Mouse (Mus musculus) heart, postnatal 0 days (tissue): Measurements from ENCODE around the gene Rpl27. TPM values are rescaled to one million over a fixed set of nuclear protein-coding genes. Genes with fewer than 3 reads are reported as not detected.
"Not testable (repeated sequence)": the region's sequence is repeated elsewhere in the genome, so short reads cannot be mapped to it uniquely, and the experiment has no call there.

Experiments used
- ATAC-seq: fragments of 200-750 bp; cut with Nextera tagmentation; 2 replicates; pipeline ENCODE4 v1.8.0; 2017; ENCODE audit warnings: low read depth, moderate number of reproducible peaks, moderate library complexity; ENCODE audit not compliant: insufficient read depth
- DNase-seq: peaks from one replicate; pipeline ENCODE4 v3.0.0-alpha.2; 2016; ENCODE audit warnings: low spot score
- H3K27ac ChIP-seq: fragments of 300-500 bp; sonication (generic); 2 replicates; pipeline ENCODE4 v1.5.1; 2014; ENCODE audit warnings: low read depth, mild to moderate bottlenecking
- H3K27me3 ChIP-seq: fragments of 300-500 bp; sonication (generic); 2 replicates; pipeline ENCODE4 v1.6.1; 2014; ENCODE audit warnings: low read length, mixed read lengths; ENCODE audit not compliant: control insufficient read depth, insufficient read depth
- H3K36me3 ChIP-seq: fragments of 300-500 bp; sonication (generic); replicated peaks from 2 replicates; pipeline ENCODE4 v1.6.1; 2014; ENCODE audit warnings: low read length, mixed read lengths; ENCODE audit not compliant: control insufficient read depth, insufficient read depth
- H3K4me1 ChIP-seq: fragments of 300-500 bp; sonication (generic); 2 replicates; pipeline ENCODE4 v1.6.1; 2014; ENCODE audit warnings: antibody characterized with exemption; ENCODE audit not compliant: control insufficient read depth, insufficient read depth
- H3K4me2 ChIP-seq: fragments of 300-500 bp; sonication (generic); 2 replicates; pipeline ENCODE4 v1.6.1; 2014; ENCODE audit warnings: low read depth, mild to moderate bottlenecking, low read length, moderate library complexity
- H3K4me3 ChIP-seq: fragments of 300-500 bp; sonication (generic); 2 replicates; pipeline ENCODE4 v1.5.1; 2014; ENCODE audit warnings: low read depth, low read length
- H3K9ac ChIP-seq: fragments of 300-500 bp; sonication (generic); replicated peaks from 2 replicates; pipeline ENCODE4 v1.6.1; 2014; ENCODE audit warnings: low read depth, low read length, mixed read lengths
- H3K9me3 ChIP-seq: fragments of 300-500 bp; sonication (generic); replicated peaks from 2 replicates; pipeline ENCODE4 v1.6.1; 2016; ENCODE audit warnings: low read length; ENCODE audit not compliant: control insufficient read depth
- CTCF ChIP-seq: IDR thresholded peaks from 2 replicates; pipeline ENCODE4 v1.5.1; 2016; ENCODE audit warnings: antibody characterized with exemption, control low read depth, low read depth
- EP300 ChIP-seq: IDR thresholded peaks from 2 replicates; pipeline ENCODE4 v1.6.1; 2016; ENCODE audit warnings: antibody characterized with exemption, low read depth
- WGBS: fragments of 180-500 bp; shearing (Covaris S2); extraction: QIAGEN DNeasy Blood & Tissue Kit; methylation state at CpG from one replicate; pipeline ENCODE4 v1.1.7; 2014; 5-methylcytosine and 5-hydroxymethylcytosine counted together
- polyA plus RNA-seq: library from polyadenylated mRNA; unstranded; fragments of >200 nt; fragmentation: Nextera tagmentation; extraction: Ambion mirVana; gene quantifications from 2 replicates; pipeline ENCODE4 v1.2.1, GENCODE M21; 2015
- total RNA-seq: library from RNA; depleted of rRNA; stranded (reverse); fragments of >200 nt; gene quantifications from 2 replicates; pipeline ENCODE4 v1.2.3, GENCODE M21; 2014; ENCODE audit warnings: low replicate concordance

Rpl27 gene
- total and polyA plus RNA-seq, 2 experiments from 2014 or later, result 248 to 796 TPM

GRCm38 (mm10) chr11:101442760-101443159 lies 662 bp downstream of the Rpl27 start:
- Histone ChIP-seq H3K4me2 (peak overlapping the region; percentile 71), H3K9ac (peak overlapping the region; percentile 95), H3K27me3 (no peaks in the 10 kb centered on the region), H3K27ac (peak overlapping the region; percentile 91), H3K36me3 (peaks cover 22% of the 10 kb centered on the region), H3K9me3 (no peaks in the 10 kb centered on the region), H3K4me3 (peak overlapping the region; percentile 84), H3K4me1 (no peaks in the 10 kb centered on the region)
- under 1% methylated on average over 14 of the region's 14 CpGs for WGBS
- ATAC-seq (0 out of 2 replicates have a peak, but pooled peaks have one; percentile 0), DNase-seq (no peak)
- TF ChIP-seq CTCF (no peak), EP300 (no peak)

DNA sequence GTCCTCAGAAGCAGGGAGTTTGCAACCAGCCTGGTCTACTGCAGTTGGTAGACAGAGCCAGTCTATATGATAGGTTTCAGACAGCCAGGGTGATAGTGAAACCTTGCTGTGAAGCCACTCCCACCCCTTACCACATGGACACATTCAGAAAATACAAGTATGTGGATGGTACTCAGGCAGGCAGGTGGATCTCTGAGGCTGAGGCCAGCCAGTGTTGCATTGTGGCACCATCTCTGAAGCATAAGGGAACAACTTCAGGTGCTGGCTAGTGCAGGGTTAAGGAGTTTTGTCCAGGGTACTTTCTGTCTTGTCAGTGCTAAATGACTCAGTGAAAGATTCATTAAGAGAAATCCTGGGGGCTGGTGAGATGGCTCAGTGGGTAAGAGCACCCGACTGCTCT lies 4.2 kb downstream of the Rpl27 start:
- Histone ChIP-seq H3K4me1 (peaks cover 5% of the 10 kb centered on the region), H3K27ac (no peak overlapping the region), H3K9ac (no peak overlapping the region), H3K36me3 (peaks cover 22% of the 10 kb centered on the region), H3K4me2 (no peak overlapping the region), H3K9me3 (no peaks in the 10 kb centered on the region), H3K4me3 (no peak overlapping the region), H3K27me3 (no peaks in the 10 kb centered on the region)
- DNase-seq (no peak), ATAC-seq (no peak)
- 87% methylated on average over 1 of the region's 1 CpGs for WGBS
- no peak for TF ChIP-seq CTCF
- TF ChIP-seq EP300, result no peak

DNA sequence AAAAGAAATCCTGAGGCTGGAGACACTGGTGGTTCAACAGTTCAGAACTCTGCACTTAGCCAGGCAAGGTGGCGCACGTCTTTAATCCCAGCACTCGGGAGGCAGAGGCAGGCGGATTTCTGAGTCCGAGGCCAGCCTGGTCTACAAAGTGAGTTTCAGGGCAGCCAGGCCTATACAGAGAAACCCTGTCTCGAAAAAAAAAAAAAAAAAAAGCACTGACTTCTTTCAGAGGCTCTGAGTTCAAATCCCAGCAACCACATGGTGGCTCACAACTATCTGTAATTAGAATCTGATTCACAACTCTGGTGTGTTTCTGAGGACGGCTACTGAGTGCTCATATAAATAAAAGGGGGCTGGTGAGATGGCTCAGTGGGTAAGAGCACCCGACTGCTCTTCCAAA lies 4.8 kb downstream of the Rpl27 start:
- H3K9ac ChIP-seq, H3K27me3 ChIP-seq, H3K4me2 ChIP-seq, DNase-seq, H3K9me3 ChIP-seq, H3K4me3 ChIP-seq, H3K27ac ChIP-seq, ATAC-seq, H3K4me1 ChIP-seq: not testable (repeated sequence)
- H3K36me3 ChIP-seq, result peaks cover 22% of the 10 kb centered on the region
- 91% methylated on average over 8 of the region's 8 CpGs for WGBS

DNA sequence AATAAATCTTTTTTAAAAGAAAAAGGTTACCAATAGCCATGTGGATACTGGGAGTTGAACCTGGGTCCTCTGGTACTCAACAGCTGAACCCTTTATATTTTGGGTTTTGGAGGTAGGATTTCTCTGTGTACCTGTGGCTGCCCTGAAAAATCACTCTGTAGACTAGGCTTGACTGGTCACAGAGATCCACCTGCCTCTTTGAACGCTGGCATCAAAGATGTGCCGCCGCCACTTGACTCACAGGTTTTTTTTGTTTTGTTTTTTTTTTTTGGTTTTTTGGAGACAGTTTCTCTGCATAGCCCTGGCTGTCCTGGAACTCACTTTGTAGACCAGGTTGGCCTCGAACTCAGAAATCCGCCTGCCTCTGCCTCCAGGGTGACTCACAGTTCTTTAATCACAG lies 5.7 kb downstream of the Rpl27 start:
- peaks cover 13% of the 10 kb centered on the region for H3K4me1 ChIP-seq
- DNase-seq (no peak), ATAC-seq (no peak)
- no peaks in the 10 kb centered on the region for H3K27me3 ChIP-seq
- no peaks in the 10 kb centered on the region for H3K9me3 ChIP-seq
- TF ChIP-seq EP300 (no peak), CTCF (no peak)
- peak overlapping the region; percentile 68 for H3K4me2 ChIP-seq
- H3K27ac ChIP-seq, result peak overlapping the region; percentile 92
- peaks cover 22% of the 10 kb centered on the region for H3K36me3 ChIP-seq
- H3K4me3 ChIP-seq, result peak overlapping the region; percentile 78
- no peak overlapping the region; the same call in 1 of the 2 replicates for H3K9ac ChIP-seq
- 85% methylated on average over 5 of the region's 5 CpGs for WGBS

DNA sequence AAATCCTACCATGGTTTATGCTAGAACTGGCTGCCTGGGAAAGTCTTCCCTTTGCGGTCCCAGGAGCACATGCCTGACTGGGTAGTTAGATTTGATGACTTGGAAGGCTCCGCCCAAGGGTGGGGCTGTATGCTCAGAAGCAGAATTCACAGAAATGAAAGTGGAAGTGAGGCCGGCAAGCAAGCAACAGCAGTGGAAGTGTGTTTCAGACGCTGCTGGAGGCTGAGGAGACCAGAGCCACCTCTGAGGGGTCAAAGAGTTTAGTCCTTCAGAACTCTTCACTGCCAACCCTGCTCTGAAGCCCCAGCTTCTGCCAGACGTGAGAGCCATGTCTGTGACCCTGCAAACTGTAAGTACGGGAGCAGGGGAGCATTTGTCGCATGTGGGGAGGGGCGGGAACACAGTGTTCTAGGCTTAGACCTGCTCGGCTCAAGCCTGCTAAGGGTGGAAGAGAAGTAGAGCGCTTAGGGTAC lies 6.2 kb downstream of the Rpl27 start, which contains the start of gene Ifi35:
Gene Ifi35 (plus strand): TSS at position 134 of the 473 bp plus-strand sequence.
- ATAC-seq (peak; percentile 78), DNase-seq (peak; percentile 89)
- Histone ChIP-seq H3K4me3 (peak within 1 kb of the TSS; percentile 78), H3K9ac (peak within 1 kb of the TSS; percentile 72), H3K27me3 (no peaks in the 10 kb centered on the region), H3K4me2 (peak within 1 kb of the TSS; percentile 68), H3K27ac (peak within 1 kb of the TSS; percentile 92), H3K4me1 (peaks cover 15% of the 10 kb centered on the region), H3K36me3 (peaks cover 22% of the 10 kb centered on the region), H3K9me3 (no peaks in the 10 kb centered on the region)
- 9% methylated on average over 10 of the region's 10 CpGs for WGBS
- TF ChIP-seq EP300 (no peak), CTCF (no peak)

- peak overlapping the region; percentile 78 for H3K4me3 ChIP-seq
- ATAC-seq (peak; percentile 48), DNase-seq (no peak)
- peaks cover 15% of the 10 kb centered on the region for H3K4me1 ChIP-seq
- WGBS, result 74% methylated on average over 4 of the region's 4 CpGs
- peak overlapping the region; percentile 92 for H3K27ac ChIP-seq
- peaks cover 17% of the 10 kb centered on the region for H3K36me3 ChIP-seq
- H3K9me3 ChIP-seq, result no peaks in the 10 kb centered on the region
- peak overlapping the region; percentile 68 for H3K4me2 ChIP-seq
- H3K9ac ChIP-seq, result peak overlapping the region; percentile 72
- TF ChIP-seq EP300, result no peak
- TF ChIP-seq CTCF, result no peak
- H3K27me3 ChIP-seq, result no peaks in the 10 kb centered on the region
Observed at GRCm38 (mm10) chr11:101448899-101449298, 6.8 kb downstream of the Rpl27 start.

GRCm38 (mm10) chr11:101449596-101449995 lies 7.5 kb downstream of the Rpl27 start:
- H3K27ac ChIP-seq, H3K36me3 ChIP-seq, H3K27me3 ChIP-seq, H3K9me3 ChIP-seq, ATAC-seq, DNase-seq, H3K4me2 ChIP-seq, H3K4me3 ChIP-seq, H3K9ac ChIP-seq: not testable (repeated sequence)
- peaks cover 15% of the 10 kb centered on the region for H3K4me1 ChIP-seq
- WGBS, result 74% methylated on average over 4 of the region's 4 CpGs
